Mouse (Mus musculus) splenic B cell, adult 2 months (primary cell): ENCODE data around the gene Pgc.

ENCODE experiments used
- DNase-seq: peaks from one replicate; pipeline ENCODE4 v3.0.0-alpha.2; 2011; ENCODE audit warnings: low read depth, low spot score
- H3K27me3 ChIP-seq: 2 replicates; pipeline ENCODE4 v1.6.1; 2012; ENCODE audit warnings: mild to moderate bottlenecking, low read length, moderate library complexity, mixed read lengths; ENCODE audit not compliant: control insufficient read depth, poor library complexity, insufficient read depth, severe bottlenecking
- H3K36me3 ChIP-seq: 2 replicates; pipeline ENCODE4 v1.6.1; 2012; ENCODE audit warnings: mild to moderate bottlenecking, low read length, moderate library complexity, mixed read lengths; ENCODE audit not compliant: control insufficient read depth, poor library complexity, insufficient read depth, severe bottlenecking

Pgc gene

DNA sequence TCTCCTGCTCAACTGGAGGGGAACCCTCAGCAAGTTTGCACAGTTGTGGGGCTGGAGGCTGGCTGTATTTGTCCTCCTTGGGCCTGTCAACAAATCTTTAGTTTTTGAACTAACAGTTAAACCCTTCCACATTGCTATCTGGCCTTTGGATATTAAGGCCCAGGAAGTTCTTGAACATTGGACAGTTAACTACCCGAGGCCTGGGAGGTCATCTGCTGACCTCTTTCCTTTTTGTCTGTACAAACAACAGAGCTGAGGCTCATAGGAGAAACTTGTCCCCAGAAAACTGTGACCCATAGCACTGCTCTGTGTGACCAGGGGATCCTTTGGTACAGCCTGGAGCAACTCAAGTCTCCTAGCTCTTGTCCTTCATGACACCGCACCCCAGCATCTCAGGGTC, 27.6 kb upstream of the Pgc start:
- H3K27me3 ChIP-seq = no peaks in the 10 kb centered on the region
- no peaks in the 10 kb centered on the region for H3K36me3 ChIP-seq
- DNase-seq = no peak

DNA sequence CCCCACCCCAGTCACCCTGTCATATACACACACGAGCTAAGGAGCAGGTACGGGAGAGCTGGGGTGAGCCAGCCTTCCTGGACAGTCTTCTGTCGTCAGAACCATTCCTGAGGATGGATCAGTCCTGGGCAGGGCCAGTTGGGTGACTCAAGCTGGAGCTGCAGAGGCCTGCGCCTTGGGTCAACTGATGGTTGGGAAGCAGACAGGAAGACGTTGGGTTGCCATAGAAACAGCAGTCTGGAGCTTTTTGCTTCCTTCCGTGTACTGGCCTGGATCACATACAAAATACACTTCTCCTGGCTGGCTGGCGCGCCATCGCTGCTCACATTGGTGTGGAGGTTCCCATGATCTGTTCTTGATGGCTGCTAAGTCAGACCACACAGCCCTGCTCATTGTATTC, 24.8 kb upstream of the Pgc start:
- no peak for DNase-seq
- Histone ChIP-seq H3K27me3 (no peaks in the 10 kb centered on the region), H3K36me3 (no peaks in the 10 kb centered on the region)

DNA sequence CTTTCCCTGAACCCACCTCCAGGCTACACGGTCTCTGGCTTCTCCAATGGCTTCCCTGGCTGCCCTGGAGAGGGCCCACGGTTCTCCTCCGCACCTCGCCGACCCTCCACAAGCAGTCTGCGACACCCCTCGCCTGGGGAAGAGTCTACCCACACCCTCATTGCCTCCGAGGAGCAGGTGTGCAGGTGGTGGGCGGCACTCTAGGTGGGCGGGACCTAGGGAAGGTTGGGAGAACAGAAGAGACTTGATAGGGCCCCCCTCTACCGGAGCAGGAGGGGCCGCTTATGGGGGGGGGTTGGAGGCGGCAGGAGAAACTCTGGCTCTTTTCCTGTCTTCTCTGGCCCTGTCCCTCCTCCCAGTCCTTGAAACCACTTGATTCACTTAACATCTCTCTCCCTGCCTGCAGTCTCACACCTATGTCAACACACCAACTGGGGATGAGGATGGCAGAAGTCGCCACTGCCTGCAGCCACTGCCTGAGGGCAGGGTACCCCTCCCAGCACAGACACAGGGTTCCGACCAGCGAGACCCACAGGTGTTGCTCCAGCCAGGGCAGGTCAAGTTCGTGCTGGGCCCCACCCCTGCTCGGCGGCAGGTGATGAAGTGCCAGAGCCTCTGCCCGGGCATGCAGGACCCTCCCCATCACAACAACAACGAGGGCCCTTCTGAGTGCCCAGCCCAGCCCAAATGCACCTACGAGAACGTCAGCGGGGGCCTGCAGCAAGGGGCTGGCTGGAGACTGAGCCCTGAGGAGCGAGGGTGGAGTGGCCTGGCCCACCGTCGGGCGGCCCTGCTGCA, 23.9 kb upstream of the Pgc start:
- H3K27me3 ChIP-seq = no peaks in the 10 kb centered on the region
- no peak for DNase-seq
- no peaks in the 10 kb centered on the region for H3K36me3 ChIP-seq

DNA sequence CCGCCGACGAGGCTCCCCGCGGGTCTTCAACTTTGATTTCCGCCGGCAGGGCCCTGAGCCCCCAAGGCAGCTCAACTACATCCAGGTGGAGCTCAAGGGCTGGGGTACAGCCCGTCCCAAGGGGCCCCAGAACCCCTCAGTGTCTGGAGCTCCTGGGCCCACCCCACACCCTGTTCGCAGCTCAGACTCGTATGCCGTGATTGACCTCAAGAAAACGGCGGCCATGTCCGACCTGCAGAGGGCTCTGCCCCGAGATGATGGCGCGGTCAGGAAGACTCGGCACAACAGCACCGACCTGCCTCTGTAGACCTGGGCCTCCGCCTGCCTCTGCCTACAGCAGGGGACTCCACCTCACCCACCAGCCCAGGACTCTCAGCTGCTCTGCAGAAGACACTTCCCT, 23.1 kb upstream of the Pgc start:
- H3K27me3 ChIP-seq = no peaks in the 10 kb centered on the region
- DNase-seq = no peak
- H3K36me3 ChIP-seq = no peaks in the 10 kb centered on the region

DNA sequence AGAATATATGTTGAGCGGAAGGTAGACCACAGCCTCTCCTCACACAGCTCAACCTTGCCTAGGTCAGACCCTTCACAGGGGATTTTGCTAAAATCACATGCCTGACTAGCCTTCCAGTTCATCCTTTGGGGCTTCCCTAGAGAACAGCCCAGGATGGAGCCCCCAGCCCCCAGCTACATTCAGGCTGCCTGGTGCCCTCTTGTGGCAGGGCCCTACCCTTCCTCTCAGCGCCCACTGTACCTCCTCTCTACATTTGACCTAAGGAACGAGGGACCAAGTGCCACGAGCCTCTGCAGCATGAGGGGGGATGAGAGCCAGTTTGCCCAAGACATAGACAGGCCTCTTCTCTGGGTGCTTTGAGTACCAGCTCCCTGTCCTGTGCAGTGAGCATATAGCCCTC, 21.9 kb upstream of the Pgc start:
- no peak for DNase-seq
- no peaks in the 10 kb centered on the region for H3K27me3 ChIP-seq

DNA sequence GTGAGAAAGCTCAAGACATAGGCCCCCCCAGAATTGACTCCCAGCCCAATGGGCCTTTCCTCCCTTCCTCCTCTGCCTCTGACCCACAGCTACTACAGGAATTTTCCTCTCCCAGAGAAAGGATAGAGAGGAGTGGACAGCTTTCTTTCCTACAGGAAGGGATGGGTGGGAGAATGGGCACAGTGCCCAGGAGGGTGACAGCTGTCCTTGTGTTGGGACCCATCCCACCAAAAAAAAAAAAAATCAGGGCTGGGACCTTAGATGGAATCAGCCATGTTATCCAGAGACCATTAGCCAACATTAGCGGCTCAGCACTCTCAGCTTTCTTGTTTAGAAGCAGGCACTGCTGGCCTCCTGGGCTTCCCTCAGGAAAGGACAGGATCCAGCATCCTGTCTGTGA, 20.4 kb upstream of the Pgc start:
- no peak for DNase-seq
- Histone ChIP-seq H3K27me3 (no peaks in the 10 kb centered on the region), H3K36me3 (no peaks in the 10 kb centered on the region)

More for the DNA sequence above, 21.9 kb upstream of the Pgc start:
- H3K36me3 ChIP-seq = no peaks in the 10 kb centered on the region

DNA sequence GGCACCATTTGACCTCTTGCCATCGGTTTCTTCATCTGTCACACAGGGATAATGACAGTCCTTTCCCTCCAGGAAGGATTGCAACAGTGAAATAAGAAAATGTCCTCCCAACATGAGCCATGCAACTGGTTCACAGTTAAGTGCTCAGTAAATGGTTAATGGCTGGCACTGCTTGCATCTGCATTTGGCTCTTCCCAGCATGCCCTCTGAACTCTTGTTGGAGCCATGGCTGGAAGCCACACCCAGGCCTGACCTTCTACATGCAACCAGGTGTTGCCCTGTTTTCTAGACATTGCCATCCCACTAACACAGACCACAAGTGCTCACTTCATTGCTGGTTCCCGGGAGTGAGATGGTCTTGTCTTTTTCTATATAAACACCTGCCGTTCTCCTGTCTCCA, 18.7 kb upstream of the Pgc start:
- no peaks in the 10 kb centered on the region for H3K36me3 ChIP-seq
- no peak for DNase-seq
- H3K27me3 ChIP-seq = no peaks in the 10 kb centered on the region

DNA sequence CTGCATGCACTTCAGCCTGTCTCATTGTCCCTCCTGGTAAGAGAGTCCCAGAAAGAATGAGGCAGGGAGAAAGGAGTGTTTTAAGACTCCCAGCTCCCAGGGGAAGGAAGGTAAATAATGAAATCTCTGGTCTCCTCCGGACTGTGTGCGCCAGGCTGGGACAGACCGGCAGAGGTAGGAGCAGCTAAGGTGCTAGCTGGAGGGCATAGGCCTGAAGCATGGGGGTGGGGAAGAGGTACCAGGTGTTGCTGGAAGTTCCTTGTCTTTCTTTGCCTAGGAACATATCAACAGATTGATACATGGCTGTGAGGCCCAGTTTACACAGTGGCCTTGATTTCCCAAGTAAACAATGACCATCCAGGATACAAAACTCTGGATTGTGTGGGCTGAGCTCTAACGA, 17.7 kb upstream of the Pgc start:
- H3K36me3 ChIP-seq = no peaks in the 10 kb centered on the region
- DNase-seq = no peak
- H3K27me3 ChIP-seq = no peaks in the 10 kb centered on the region

DNA sequence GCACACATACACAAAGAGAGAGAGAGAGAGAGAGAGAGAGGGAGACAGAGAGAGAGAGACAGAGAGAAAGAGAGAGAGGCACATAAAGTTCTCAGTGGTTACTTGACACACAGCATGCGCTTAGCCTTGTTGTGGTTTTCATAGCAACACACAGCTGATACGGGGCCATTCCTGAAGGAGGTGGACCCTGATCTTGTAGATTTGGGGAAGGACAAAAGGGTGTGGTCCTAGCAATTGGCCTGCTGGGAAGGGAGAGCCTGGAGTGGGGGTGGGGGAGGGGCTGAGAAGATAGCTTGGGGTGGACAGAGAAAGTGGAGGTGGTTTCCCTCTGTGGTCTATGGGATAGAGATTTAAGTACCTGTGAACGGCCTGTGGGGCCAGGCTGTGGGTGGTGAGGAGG, 16.6 kb upstream of the Pgc start:
- Histone ChIP-seq H3K36me3 (no peaks in the 10 kb centered on the region), H3K27me3 (no peaks in the 10 kb centered on the region)
- DNase-seq = no peak

DNA sequence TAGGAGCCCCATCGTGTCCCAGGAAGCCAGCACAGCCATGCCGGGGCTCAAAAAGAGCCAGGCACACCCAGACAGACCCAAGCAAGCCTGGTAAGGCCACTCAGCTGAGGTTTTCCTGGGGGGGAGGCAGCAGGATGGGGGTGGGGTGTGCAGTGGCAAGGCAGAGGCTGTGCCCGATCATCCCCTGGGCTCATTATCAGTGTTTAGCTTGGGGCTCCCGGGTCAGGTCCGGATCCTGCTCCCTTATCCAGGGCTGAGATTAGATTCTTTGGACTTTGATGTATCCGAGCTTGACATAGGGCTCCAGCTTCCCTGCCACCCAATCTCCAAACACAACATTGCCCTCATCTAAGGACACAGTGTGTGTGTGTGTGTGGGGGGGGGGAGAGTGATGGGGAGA, 14.8 kb upstream of the Pgc start:
- no peak for DNase-seq
- Histone ChIP-seq H3K36me3 (no peaks in the 10 kb centered on the region), H3K27me3 (no peaks in the 10 kb centered on the region)

DNA sequence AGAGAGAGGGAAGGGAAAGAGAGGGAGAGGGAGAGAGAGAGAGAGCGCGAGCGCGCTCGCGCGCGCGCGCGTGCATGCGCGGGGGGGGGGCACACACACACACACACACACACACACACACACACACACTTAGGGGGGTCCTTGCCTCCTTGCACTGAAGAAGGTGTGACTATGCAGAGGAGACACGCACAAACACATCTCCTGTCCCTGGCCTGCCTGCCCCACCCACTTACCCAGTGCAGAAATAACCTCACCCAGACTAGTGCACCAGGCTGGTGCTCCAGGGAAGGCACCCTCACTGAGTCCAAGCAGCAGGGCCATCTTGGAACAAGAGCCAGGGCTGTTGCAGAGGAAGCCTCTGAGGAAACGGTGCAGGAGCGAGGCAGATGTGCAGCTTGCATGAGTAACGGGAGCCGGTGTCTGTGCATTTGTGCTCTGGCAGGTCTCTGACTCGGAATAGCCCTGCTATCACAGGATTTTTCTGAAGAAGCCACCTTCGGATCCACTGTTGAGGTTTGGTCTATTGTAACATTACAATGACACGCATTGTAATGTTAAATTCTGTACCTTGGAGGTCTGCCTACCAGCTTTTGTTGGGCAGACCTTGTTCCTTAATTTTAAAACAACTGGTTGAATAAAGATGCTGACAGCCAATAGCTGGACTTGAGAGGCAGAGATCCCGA, 13.6 kb upstream of the Pgc start:
- H3K36me3 ChIP-seq = no peaks in the 10 kb centered on the region
- H3K27me3 ChIP-seq = no peaks in the 10 kb centered on the region
- no peak for DNase-seq

DNA sequence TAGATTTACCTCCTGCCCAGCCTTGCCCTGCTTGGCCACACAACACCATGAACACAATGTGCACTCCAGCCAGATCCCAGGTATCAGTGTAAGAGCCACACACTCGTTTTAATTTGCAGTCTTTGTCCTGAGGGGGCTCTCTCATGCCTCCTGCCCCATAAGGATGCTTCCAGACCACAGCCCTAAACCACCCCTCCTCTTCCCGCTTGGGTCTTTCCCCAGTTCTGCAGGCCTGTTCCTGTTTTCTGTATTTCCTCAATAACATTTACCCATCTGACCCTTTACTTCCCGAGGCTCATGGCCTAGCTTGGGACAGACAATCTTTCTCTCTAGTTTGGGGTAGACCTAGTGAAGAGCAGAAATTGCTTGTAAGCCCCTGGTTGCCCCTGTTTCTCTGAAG, 11.6 kb upstream of the Pgc start:
- no peak for DNase-seq
- Histone ChIP-seq H3K36me3 (no peaks in the 10 kb centered on the region), H3K27me3 (no peaks in the 10 kb centered on the region)

DNA sequence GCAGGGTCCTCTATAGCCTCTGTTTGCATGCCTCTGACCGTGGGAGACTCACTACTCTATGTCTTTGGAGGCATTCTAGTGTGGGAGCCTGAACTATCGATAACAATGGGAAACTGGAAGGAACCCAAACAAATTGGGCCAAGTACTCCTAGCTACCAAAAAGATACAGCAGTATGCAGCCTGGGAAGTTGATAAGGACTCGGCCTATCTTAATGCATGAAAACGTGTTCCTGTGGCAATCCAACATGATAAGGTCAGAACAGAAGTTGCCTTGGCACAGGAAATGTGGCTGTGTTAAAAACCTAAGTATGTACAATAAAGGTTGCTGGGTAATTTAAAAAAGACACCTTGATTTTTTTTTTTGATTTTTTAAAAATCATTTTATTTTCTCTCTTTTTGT, 5.5 kb upstream of the Pgc start:
- no peak for DNase-seq
- Histone ChIP-seq H3K27me3 (no peaks in the 10 kb centered on the region), H3K36me3 (no peaks in the 10 kb centered on the region)

DNA sequence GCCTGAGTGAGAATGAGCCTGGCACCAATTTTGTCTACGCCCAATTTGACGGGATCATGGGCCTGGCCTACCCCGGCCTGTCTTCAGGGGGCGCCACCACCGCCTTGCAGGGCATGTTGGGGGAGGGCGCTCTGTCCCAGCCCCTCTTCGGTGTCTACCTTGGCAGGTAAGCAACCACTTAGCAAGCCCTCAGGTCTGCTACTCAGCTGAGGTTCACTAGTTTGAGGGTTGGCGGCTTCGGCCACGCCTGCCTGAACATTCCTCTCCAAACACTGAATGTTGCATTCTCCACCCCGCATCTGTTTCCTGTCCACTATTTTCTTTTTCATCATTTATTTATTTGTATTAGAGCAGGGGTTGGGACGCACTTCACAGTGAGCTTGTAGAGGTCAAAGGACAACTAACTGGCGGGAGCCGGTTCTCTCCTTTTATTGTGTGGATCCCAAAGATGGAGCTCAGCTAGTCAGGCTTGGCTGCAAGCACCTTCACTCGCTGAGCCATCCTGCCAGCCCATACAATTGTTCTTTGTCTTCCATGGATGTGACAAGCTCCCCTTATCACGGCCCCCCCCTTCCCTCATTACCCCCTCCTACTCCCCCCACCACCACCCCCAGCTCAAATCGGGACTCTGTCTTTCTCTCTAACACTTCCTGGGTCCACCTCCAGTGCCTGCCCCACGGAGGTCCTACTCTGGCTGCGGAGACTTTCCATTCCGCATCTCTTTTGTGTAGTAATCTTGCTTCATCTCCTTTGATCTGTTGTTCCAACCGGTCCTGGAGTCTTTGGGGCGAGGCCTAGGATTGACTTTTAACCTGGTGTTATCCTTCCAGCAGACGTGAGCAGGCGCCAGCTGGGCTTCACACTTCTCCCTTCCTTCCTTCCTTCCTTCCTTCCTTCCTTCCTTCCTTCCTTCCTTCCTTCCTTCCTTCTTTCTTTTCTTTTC, 4.3 kb downstream of the Pgc start:
- H3K36me3 ChIP-seq = no peaks in the 10 kb centered on the region
- no peak for DNase-seq
- H3K27me3 ChIP-seq = no peaks in the 10 kb centered on the region

DNA sequence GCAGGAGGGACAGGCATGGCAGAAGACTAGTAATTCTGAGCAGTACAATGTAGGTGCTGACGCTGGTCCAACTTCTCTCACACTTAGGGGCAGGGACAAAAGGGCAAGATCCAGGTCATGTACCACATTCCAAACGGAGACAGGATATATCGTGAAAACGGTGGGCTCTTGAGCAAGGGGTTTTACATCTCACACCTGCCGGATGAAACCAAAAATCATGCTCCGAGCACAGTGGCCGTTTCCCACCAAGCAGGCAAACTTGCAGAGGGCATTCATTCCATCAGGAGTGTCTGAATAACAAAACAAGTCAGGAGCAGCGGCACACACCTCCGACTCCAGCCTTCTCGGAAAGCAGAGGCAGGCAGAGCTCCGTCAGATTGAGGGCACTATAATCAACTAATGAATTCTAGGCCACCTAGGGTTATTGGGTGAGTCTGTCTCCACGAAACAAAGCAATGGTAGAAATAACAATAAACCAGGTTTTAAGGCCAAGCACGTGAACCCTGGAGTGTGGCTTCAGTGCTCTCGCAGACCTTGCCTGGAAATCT, 9.0 kb downstream of the Pgc start:
- DNase-seq = no peak
- H3K36me3 ChIP-seq = no peaks in the 10 kb centered on the region; the same call in 1 of the 2 replicates
- no peaks in the 10 kb centered on the region for H3K27me3 ChIP-seq
